Mouse (Mus musculus): ENCODE measurements around the gene Rpl36a.
A peak's percentile ranks its signal among the peaks of the same experiment; 100 is the strongest.

The Rpl36a gene

DNA sequence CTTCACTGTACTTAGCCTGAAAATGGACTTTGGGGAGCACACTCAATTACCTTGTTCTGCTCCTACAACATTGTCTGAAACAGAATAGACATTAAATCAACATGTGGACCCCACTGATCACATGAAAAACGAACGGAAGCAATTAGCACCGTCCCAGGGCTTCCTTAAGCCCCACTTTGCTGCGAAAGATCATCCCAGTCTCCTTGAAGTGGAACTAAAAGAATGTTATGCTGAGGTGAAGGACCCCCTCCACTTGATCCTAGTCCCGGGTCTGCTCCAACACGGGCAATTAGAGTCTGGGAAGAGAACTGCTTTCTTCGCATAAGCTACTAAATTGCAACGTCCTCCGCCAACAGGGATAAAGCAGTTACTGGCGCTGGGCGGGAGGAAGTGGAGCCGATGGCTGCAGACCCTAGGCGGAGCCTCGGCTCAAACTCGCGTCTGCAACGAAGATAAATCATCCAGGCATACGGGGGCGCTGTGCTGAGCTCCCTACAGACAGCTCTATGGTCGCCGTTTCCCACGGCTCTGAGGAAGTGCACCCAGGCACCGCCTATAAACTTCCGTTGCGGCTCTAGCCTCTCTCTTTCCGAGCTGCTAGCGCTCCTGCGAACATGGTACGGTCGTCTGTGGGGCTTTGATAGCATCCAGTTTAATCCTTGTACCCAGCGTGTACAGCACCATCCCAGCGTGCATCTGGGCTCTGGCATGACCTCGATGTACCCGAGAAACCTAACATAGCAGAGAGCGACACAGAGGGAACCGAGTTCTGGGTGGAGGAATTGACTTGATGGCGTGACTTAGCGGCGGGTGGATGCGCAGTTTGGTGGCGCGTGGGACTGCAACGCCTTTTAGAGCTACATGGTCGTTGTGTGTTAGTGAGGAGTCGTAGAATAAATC lies at the start of gene Rpl36a:
Gene Rpl36a, plus strand, starts transcription at position 552 of the 900 bp plus-strand sequence.
- DNase-seq, result peak; percentile 90 to 92

- peak; percentile 17 to 28 for DNase-seq
Observed at GRCm38 (mm10) chrX:134539795-134540194, 45.7 kb upstream of the Rpl36a start.

- no peak for DNase-seq
Observed at GRCm38 (mm10) chrX:134540414-134541135, 44.9 kb upstream of the Rpl36a start.

- DNase-seq, result peak; percentile 50 to 60
Observed at GRCm38 (mm10) chrX:134541145-134541954, 44.1 kb upstream of the Rpl36a start, which contains the start of gene Timm8a1. Timm8a1 (minus strand) TSS chrX:134541865.

DNA sequence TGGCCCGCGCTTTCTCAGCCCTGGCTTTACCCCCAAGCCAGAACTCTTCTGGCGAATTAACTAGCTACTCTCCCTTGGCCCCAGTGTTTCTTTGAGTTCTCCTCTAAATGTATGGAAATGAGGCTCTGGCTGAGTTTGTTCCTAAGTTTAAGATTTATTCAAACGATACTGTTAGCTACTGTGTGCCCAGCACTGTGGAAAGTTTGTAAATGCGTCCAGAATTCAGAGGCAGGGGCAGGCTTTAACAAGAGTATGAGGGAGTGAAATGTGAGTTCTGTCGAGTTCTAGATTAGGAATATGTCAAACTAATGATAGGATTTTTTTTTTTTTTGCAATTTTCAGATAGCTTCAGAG lies 43.5 kb upstream of the Rpl36a start:
- no peak for DNase-seq

DNA sequence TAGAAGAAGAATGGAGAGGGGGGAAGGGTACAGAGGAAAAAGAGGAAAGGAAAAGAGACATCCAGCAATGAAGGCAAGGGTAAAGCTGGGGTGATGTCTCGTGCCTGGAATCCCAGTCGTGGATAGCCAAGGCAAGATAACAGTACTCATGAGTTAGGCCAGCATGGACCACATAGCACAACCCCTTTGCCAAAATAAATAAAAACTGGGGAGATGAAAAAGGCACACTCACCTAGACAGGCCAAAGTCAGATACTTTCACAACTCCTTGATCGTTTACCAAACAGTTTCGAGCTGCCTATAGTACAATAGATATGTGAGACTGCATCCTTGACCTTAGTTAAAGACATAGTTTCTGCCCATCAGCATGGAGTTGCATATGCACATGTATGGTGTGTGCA lies 38.1 kb upstream of the Rpl36a start:
- no peak for DNase-seq

DNA sequence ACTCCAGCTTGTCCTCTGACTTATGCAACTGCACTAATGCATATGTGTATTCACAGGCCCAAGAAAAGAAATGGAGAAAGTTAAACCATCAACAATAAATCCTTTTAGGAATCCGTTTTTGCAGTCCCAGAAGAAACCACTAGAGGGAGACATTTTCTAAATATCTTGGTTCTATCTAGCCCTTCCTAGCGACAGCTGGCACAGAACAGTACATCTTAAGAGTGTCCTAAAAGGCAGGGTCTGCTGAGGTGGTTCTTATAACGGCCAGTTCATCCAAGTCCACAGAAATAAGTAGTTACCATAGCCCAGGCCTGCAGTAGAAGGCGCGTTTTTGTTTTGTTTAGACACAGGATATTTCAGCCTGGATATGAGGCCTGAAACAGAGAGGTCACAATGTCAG lies 34.6 kb upstream of the Rpl36a start:
- no peak for DNase-seq

GRCm38 (mm10) chrX:134553326-134553725 lies 32.1 kb upstream of the Rpl36a start:
- DNase-seq, result no peak

DNA sequence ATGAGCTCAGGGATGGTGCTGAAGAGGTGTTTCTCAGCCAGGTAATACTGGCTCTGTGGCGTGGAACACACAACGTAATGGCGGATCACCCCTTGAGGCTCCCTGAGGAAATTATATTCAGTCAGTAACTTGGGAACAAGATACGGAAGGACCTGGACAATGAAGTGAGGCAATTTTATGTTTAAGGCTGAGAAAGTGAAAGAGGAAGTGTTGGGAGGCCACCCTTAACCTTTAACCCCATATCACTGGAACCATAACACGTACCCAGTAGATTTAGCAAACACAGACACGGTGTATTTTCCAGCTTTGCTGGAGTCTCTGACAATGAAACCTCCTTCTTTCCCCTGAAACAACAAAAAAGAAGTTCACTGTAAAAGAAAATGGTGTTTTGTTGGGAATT lies 31.0 kb upstream of the Rpl36a start:
- no peak for DNase-seq

DNA sequence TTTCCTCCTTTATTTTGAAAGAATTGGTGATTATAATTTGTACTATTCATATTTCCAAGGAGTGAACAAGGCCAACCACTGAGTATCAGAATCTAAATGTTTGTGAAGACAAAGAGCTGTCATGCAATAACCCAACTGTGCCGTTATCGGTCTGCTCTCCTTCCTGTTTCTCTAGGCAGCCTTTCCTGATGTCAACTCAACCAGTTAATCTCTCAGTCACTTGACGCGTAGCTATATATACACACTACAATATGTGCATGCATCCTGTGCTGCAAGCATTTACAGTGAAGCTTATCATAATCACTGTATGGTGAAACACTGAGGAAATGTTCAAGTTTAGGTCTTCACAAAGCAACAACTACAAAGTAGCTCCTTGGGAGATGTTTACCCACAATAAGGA lies 21.1 kb upstream of the Rpl36a start:
- DNase-seq, result no peak

- DNase-seq, result peak in 1 of 2 experiments; percentile 15
Observed at GRCm38 (mm10) chrX:134566536-134567222, 18.8 kb upstream of the Rpl36a start.

DNA sequence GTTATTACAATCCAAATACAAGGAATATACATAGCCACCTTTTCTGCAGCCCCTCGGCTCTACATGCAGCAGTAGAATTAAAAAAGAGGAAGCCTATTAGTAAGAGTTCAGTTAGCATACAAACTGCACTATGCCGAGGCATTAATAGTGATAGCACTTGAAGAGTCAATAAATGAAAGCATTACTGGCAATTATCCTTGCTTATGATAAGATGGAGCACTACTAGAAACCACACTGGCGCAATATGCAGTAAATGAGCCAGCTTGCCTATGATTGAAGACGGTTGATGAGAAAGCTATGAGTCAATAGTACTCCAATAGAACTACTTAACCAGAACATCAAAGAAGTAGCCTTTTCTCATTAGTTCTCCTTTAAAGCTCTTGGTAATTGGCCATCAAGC lies 7.6 kb upstream of the Rpl36a start:
- no peak for DNase-seq

- DNase-seq, result no peak
Observed at GRCm38 (mm10) chrX:134580528-134581305, 4.7 kb upstream of the Rpl36a start.

- DNase-seq, result no peak
Observed at GRCm38 (mm10) chrX:134582270-134582669, 3.2 kb upstream of the Rpl36a start.

GRCm38 (mm10) chrX:134582888-134583669 lies 2.4 kb upstream of the Rpl36a start, which contains the start of gene Btk:
Btk (minus strand) TSS chrX:134583570.
- no peak for DNase-seq

DNA sequence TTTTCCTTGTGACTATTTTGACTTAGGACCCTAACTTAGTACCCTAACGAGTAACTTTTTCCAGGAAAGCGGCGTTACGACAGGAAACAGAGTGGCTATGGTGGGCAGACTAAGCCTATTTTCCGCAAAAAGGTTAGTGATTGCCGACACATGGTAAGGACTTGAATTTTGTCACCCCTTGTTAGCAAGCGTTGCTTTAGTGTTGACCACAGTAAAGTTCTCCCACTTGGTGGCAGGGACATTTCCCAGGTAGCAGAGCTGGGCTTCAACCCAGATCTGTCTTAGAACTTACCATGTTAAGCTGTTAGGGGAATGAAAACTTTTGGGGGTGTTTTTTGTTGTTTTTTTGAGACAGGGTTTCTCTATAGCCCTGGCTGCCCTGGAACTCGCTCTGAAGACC lies 993 bp downstream of the Rpl36a start:
- DNase-seq, result no peak

DNA sequence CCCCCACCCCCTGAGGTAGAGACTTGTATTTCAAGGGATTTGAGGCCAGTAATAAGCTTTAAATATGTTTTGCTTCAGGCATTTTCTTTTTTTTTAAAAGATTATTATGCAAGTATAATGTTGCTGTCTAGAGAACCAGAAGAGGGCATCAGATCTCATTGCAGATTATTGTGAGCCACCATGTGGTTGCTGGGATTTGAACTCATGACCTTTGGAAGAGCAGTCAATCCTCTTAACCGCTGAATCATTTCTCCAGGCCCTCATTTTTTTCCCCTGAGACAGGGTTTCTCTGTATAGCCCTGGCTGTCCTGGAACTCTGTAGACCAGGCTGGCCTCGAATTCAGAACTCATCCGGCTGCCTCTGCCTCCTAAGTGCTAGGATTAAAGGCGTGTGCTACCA lies 2.8 kb downstream of the Rpl36a start:
- no peak for DNase-seq

GRCm38 (mm10) chrX:134588997-134589396 lies 3.5 kb downstream of the Rpl36a start:
- DNase-seq, result no peak

DNA sequence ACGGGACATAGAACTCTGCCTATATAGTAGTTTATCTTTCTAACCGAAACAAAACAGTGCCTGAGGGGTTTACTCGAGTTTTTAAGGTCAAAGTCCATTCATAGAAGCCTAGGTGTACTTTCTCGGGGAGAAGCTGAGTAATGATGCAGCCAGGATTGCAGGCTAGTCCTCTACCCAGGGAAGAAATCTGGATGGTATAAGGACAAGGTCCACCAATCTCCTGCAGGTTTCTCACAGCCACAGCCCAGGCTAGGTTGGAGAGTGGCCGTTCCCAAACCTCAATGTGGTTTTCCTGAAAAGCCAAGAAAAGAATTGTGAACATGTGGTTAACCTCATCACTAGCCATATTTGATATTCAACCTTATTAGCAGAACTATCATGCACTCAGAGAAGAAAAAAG lies 4.4 kb downstream of the Rpl36a start:
- DNase-seq, result no peak

DNA sequence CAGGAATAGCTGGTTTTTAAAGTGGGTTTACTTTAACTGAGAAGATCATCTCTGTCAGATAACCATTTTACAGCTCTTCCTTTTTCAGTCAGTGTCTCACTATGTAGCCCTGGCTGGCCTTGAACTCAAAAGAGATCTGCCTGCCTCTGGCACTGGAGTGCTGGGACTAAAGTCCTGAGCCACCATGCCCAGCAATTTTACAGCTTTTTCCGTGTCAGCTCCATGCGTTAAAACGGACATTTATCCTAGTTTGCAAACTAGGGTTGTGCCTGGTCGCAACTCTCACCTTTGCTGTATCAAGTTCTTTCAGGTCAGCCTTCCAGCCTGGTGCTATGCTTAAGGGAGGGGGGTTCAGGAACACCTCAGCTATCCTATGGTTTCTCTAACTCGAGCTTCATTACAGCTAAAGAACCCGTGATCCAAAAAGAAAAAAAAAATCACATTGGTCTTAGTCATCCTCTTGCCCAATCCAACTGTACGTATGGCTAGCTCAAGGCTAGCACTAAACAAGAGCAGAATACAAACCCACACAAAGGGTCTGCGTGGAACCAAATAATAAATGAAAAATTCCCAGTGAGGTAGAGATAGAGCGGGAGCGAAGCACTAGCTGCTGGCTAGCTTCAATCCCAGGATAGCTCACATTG lies 14.6 kb downstream of the Rpl36a start:
- DNase-seq, result no peak

Measured in thymus, postnatal 36 days (tissue).